Mouse (Mus musculus) neural tube, embryonic 10.5 days (tissue): ENCODE results near the gene Gatd1.

Experiments used
- DNase-seq: peaks from one replicate; pipeline ENCODE4 v3.0.0-alpha.2; 2017; ENCODE audit warnings: low spot score; ENCODE audit errors: extremely low spot score

Gene Gatd1

GRCm38 (mm10) chr7:141442199-141442598 lies 28.3 kb upstream of the Gatd1 start:
- DNase-seq = no peak

GRCm38 (mm10) chr7:141441460-141441859 lies 27.5 kb upstream of the Gatd1 start:
- DNase-seq = no peak

DNA sequence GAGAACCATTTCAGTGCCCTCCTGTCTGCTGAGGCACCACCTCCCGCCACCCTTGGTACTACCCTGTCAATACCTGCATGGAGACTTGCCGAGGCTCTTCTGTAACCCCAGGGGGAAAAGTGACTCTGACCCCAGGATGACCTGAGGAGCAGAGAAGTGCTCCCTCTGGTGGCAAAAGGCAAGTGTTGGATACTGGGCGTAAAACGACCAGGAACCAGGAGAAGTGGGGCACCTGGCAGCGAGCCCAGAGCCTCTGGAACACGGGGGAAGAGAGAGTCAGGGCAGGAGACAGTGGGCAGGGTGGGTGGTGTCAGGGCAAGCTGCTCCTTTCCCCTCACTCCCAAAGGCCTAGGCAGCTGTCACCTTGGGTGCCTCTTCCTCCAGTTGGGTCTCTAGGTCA lies 26.7 kb upstream of the Gatd1 start:
- DNase-seq = no peak

DNA sequence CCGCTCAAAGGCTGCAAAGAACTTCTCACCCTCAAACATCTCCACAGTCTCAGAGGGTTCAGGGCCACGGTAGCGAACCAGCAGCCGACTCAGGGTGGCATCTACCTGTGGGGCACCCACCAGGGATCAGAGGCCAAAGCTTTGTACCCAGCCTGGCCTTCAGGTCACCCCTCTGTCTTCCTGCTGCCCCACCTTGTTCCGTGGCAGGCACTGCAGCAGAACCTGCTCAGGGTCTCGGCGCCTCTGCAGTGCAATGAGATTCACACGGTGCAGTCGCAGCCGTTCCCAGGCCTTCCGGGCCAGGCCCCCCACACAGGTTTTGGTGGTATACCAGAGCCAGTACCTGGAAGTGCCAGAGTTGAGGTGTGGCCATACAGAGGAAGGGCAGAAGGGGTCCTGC lies 25.9 kb upstream of the Gatd1 start:
- DNase-seq = no peak

DNA sequence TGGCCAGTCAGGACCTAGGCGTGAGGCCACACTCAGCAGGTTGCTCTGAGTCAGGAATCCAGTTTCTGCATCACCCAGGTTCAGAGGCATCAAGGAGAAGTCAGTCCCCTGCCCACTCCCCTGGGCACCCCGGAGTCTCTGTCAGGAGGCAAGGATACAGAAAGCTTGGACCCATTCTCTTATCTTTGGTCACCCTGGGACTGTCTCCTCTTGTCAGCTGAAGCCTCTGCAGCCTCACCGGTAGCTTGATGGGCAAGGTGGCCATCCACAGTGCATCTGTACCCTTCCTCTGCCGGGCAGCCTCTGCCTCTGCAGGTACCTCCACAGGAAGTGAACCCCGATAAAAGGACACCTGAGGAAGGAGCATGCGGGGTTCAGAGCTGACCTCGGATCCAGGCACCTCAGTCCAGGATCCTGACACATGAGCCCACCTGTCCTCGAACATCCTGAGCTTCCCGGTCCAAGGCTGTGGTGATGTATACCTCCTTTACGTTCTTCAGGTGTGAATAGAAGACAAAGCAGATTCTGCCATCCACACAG lies 25.3 kb upstream of the Gatd1 start:
- no peak for DNase-seq

DNA sequence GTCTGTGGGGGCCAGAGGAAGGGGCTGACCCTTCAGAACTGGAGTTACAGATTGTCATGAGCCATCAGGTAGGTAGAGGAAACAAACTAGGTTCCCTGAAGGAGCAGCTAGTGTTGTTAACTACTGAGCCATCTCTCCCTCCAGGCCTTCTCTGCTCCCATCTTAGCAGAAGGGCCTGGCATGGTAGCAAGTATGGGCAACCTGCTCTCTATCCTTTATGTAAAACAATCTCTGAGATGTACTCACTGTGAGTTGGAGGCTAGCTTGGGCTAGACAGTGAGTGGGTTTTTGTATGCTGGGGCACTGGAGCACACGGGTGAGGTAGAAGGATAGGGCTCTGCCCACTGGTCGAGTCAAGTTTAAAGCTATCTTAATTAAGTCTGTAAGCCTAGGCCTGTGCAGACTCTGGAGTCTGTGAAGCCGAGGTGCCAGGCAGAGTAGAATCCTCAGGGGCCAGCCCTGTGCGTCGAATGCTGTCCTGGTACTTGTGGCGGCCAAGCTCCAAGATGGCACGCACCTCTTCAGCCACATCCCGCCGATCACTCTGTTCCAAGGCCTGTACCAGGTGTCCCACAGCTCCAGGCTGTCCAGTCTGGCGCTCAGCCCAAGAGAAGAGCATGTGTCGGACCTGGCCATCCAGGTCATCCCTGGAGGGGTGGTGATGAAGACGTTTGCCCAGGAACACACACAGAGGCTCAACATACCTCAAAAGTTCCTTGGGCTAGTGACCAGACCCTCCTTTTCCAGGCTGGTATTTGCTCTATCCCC lies 24.4 kb upstream of the Gatd1 start:
- no peak for DNase-seq

GRCm38 (mm10) chr7:141437178-141438120 lies 23.5 kb upstream of the Gatd1 start, which contains the start of gene Slc25a22:
Gene Slc25a22 (minus strand): TSS chr7:141437892.
- peak; percentile 88 for DNase-seq

DNA sequence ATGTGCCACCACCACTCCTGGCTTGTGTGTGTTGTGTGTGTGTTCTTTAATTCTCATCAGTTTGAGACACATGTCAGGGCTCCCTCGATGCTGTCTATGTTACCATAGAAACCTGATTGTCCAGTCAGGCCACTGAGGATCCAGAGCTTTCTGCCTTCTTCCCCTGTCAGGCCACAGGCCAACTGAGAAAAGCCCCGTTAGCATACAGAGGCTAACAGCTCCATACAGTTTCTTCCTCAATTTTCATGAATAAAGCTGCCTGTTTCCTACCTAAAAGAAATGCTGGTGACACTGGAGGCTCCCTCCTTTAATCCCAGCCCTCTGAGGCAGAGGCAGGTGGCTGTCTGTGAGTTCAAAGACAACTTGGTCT lies 22.6 kb upstream of the Gatd1 start:
- DNase-seq = no peak

GRCm38 (mm10) chr7:141435856-141436522 lies 22.1 kb upstream of the Gatd1 start:
- no peak for DNase-seq

DNA sequence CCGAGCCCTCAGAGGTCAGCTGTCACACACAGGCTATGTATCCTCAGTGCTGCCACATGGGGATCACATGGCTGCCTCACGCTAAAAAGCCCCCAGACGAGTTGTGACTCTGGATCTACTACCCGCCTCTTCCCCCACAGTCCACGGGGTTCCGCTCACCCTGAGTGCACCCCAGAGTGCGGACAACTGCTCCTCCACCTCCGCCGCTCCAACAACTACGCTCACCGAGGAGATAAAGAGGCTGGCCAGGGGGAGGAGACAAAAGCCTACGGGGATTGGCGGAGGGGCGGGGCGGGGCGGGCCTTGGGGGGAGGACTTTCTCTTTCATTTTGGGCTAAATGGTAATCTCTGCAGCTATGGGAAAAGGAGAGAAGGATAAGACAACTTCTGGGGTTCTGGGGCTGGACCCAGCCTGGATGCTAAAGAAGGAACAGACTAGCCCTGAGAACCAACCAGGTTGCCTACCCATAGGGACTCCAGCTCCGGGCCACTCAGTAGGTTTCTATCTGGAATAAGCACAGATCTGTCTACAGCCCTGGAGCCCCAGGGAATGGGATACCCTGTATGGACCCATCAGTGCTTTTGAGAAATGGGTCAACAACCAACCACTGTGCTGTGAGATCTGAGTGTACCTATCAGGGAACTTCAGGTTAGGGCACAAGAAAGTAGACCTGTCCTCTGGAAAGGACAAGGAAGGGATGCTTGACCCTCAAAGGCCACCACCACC lies 21.4 kb upstream of the Gatd1 start:
- DNase-seq = peak; percentile 51

DNA sequence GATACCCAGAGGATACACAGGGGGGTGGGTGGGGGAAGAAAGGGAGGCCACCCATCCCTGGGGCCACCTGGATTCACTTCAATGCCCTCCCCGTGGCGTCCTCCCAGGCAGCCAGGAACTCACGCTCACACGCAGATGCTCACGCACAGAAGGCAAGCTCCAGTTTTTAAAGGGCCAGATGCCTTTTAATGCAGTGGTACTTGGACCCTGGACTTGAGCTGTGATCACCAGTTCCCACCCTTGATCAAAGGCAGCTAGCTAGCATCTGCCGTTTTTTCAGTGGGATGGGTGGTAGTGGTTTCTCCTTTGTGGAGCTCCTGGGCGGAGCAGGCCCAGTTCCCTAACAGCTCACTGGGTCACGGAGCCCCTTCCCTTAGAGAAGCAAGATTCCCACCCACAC lies 20.5 kb upstream of the Gatd1 start:
- DNase-seq = peak; percentile 54

- DNase-seq = no peak
Measured at GRCm38 (mm10) chr7:141433517-141434400, 19.8 kb upstream of the Gatd1 start.

- no peak for DNase-seq
Measured at GRCm38 (mm10) chr7:141432741-141433516, 19.0 kb upstream of the Gatd1 start.

DNA sequence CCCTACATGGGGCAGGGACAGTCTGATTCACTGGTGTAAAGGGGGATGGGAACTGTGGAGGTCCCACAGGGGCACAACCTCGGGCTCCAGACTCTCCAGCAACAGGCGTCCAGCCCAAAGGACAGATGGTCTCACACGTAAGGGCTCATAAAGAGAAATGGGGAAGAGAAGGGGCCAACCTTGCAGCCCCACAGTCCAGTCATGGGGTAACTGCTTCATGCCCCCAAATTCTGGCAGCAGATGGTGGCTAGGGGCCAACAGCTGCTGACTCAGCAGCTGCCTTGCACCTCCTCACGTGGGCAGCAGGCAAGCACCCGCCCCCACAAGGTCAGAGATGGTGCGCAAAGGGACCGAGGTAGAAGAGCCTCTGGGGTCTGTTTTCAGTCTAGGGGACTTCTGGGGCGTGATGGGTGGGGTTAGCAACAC lies 18.3 kb upstream of the Gatd1 start:
- DNase-seq = no peak

DNA sequence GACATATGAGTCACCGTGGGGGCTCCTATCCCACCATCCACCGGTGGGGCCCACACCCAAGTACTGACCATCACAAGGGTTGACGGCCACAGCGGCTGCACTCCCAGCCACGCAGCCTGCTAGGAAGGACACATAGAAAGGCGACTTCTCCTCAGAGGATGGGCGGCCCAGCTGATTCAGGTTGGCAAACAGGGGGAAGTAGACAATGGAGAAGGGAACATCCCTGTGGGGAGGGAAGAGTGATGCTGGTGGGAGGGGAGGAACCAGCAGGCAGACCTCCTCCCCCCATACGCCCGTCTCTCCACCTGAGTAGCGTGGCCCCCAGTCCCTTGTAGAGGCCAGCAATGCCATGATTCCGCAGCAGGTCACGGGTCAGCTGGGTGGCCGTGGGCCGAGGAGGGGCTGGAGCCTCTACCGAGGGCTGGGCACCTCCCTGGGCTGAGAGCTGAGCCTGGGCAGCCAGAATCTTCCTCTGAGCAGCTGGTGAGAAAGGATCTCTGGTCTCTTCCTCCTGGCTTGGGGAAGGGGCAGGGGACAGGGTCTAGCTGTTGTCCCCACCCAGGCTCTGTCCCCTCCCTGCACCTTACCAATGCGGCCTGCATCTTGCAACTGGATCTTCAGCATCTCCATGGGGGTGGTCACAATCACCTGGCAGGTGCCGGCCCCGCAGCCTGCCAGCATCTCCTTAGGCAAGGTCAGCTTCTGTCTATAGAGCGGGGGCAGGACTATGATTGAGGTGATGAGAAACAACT lies 17.7 kb upstream of the Gatd1 start:
- no peak for DNase-seq

- no peak for DNase-seq
Measured at GRCm38 (mm10) chr7:141430585-141431240, 16.8 kb upstream of the Gatd1 start.

- no peak for DNase-seq
Measured at GRCm38 (mm10) chr7:141429840-141430584, 16.1 kb upstream of the Gatd1 start.
